Mouse (Mus musculus) adrenal gland, postnatal 0 days (tissue): ENCODE data around the gene Gm8677. TPM values are rescaled to one million over a fixed set of nuclear protein-coding genes. Genes with fewer than 3 reads are reported as not detected.

Source experiments
- polyA plus RNA-seq: library from polyadenylated mRNA; unstranded; fragments of >200 nt; fragmentation: Nextera tagmentation; extraction: Ambion mirVana; gene quantifications from 2 replicates; pipeline ENCODE4 v1.2.1, GENCODE M21; 2015

The Gm8677 gene
- polyA plus RNA-seq, result not detected in 2 replicates

GRCm38 (mm10) chr7:22534787-22535186 is at the start of gene Gm8677:
Gene Gm8677 (minus strand): TSS chr7:22534887.

GRCm38 (mm10) chr7:22565243-22565642 is 30.6 kb upstream of the Gm8677 start, which contains the start of gene Gm4201:
Gene Gm4201 (minus strand): TSS chr7:22565343.

DNA sequence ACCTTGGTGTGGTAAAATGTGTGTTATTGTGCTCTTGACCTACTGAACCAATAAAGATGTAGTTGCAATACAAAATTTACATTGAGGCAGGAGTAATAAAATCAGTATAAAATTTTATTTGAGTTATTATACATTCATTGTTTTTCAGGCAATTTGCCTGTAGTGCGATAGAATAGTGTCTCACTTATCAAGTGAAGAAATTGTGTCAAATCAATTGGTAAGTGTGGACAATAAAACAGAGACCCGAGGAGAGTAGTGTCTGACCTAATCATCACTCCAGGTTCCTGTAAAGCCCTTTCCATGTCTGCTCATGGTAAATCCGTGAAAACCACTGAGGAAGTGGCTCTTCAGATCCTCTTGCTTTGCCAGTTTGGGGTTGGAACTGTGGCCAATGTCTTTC is 12.0 kb downstream of the Gm8677 start, which contains the start of gene Vmn1r152:
Gene Vmn1r152 (plus strand): TSS at position 301 of the 400 bp plus-strand sequence.

DNA sequence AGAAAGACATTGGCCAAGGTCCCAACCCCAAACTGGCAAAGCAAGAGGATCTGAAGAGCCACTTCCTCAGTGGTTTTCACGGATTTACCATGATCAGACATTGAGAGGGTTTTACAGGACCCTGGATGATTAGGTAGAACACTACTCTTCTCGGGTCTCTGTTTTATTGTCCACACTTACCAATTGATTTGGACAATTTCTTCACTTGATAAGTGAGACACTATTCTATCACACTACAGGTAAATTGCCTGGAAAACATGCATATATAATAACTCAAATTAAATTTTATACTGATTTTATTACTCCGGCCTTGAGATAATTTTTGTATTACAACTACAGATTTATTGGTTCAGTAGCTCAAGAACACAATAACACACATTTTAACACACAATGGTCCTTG is 35.1 kb downstream of the Gm8677 start, which contains the start of gene Vmn1r151:
Gene Vmn1r151 (minus strand): TSS at position 101 of the 400 bp plus-strand sequence.

Other genes starting within 250 kb of the Gm8677 start
- gene Gm4187, start 205.2 kb downstream of the Gm8677 start, polyA plus RNA-seq, result not detected in 2 replicates
- gene Gm8660, start 163.8 kb downstream of the Gm8677 start, polyA plus RNA-seq, result not detected in 2 replicates
- not detected in 2 replicates for gene Vmn1r148, start 121.3 kb downstream of the Gm8677 start, polyA plus RNA-seq
- gene Vmn1r149, start 96.7 kb downstream of the Gm8677 start, polyA plus RNA-seq, result not detected in 2 replicates
- not detected in 2 replicates for gene Gm10665, start 70.8 kb downstream of the Gm8677 start, polyA plus RNA-seq
- gene Vmn1r151, start 35.2 kb downstream of the Gm8677 start, polyA plus RNA-seq, result not detected in 2 replicates
- gene Vmn1r152, start 11.9 kb downstream of the Gm8677 start, polyA plus RNA-seq, result not detected in 2 replicates
- gene Gm4201, start 30.5 kb upstream of the Gm8677 start, polyA plus RNA-seq, result not detected in 2 replicates
- 0.16 TPM in 1 of 2 replicates, not detected in the other for gene Gm4565, start 53.2 kb upstream of the Gm8677 start, polyA plus RNA-seq
- gene Vmn1r155, start 123.1 kb upstream of the Gm8677 start, polyA plus RNA-seq, result not detected in 2 replicates
- gene Gm8693, start 157.4 kb upstream of the Gm8677 start, polyA plus RNA-seq, result not detected in 2 replicates
- gene Gm4567, start 184.8 kb upstream of the Gm8677 start, polyA plus RNA-seq, result not detected in 2 replicates
- gene Vmn1r157, start 226.8 kb upstream of the Gm8677 start, polyA plus RNA-seq, result not detected in 2 replicates